Mouse (Mus musculus): Measurements from ENCODE around the gene Actn4. TPM values are rescaled to one million over a fixed set of nuclear protein-coding genes. Genes with fewer than 3 reads are reported as not detected.

Gene Actn4
- polyA plus RNA-seq, 1 experiment from 2014 or later, result 340 TPM

- H3K9me3 ChIP-seq, result no peaks in the 10 kb centered on the region
- no peak for ATAC-seq
- no peak overlapping the region for H3K27ac ChIP-seq
- 68% methylated on average over 4 of the region's 4 CpGs for WGBS
- H3K9ac ChIP-seq, result no peak overlapping the region
- H3K4me1 ChIP-seq (replicated peaks), result peaks cover 18% of the 10 kb centered on the region
- no peak overlapping the region for H3K4me3 ChIP-seq (replicated peaks)
- no peak overlapping the region for H3K4me2 ChIP-seq (replicated peaks)
- 0 out of 2 replicates have a peak, but pooled peaks cover 4% of the 10 kb centered on the region for H3K36me3 ChIP-seq
- no peaks in the 10 kb centered on the region for H3K27me3 ChIP-seq (replicated peaks)
These were observed 4.8 kb upstream of the Actn4 start for GRCm38 (mm10) chr7:28966751-28967505.

GRCm38 (mm10) chr7:28966181-28966580, 4.0 kb upstream of the Actn4 start:
- 71% methylated on average over 4 of the region's 5 CpGs for WGBS
- ATAC-seq, result no peak
- H3K4me2 ChIP-seq (replicated peaks), result no peak overlapping the region
- H3K27ac ChIP-seq, result no peak overlapping the region
- H3K9ac ChIP-seq, result no peak overlapping the region
- no peaks in the 10 kb centered on the region for H3K27me3 ChIP-seq (replicated peaks)
- 0 out of 2 replicates have a peak, but pooled peaks cover 3% of the 10 kb centered on the region for H3K36me3 ChIP-seq
- H3K4me1 ChIP-seq (replicated peaks), result peaks cover 10% of the 10 kb centered on the region
- no peaks in the 10 kb centered on the region for H3K9me3 ChIP-seq
- no peak overlapping the region for H3K4me3 ChIP-seq (replicated peaks)

GRCm38 (mm10) chr7:28965346-28965840, 3.3 kb upstream of the Actn4 start:
- WGBS, result 64% methylated on average over 5 of the region's 5 CpGs

GRCm38 (mm10) chr7:28963399-28963923, 1.3 kb upstream of the Actn4 start:
- no peak for ATAC-seq
- no peaks in the 10 kb centered on the region for H3K9me3 ChIP-seq
- H3K36me3 ChIP-seq, result no peaks in the 10 kb centered on the region
- peaks cover 10% of the 10 kb centered on the region for H3K4me1 ChIP-seq (replicated peaks)
- WGBS, result 68% methylated on average over 3 of the region's 3 CpGs
- 0 out of 2 replicates have a peak overlapping the region, but pooled peaks have one; percentile 7 for H3K27ac ChIP-seq
- H3K4me3 ChIP-seq (replicated peaks), result no peak overlapping the region
- no peak overlapping the region for H3K4me2 ChIP-seq (replicated peaks)
- no peaks in the 10 kb centered on the region for H3K27me3 ChIP-seq (replicated peaks)
- H3K9ac ChIP-seq, result no peak overlapping the region

More at GRCm38 (mm10) chr7:28965346-28965840, 3.3 kb upstream of the Actn4 start:
- Histone ChIP-seq H3K9ac (no peak overlapping the region), H3K27ac (no peak overlapping the region), H3K9me3 (no peaks in the 10 kb centered on the region), H3K27me3 (replicated peaks) (no peaks in the 10 kb centered on the region), H3K4me1 (replicated peaks) (peaks cover 9% of the 10 kb centered on the region; the same call in 1 of the 2 replicates), H3K4me2 (replicated peaks) (no peak overlapping the region), H3K4me3 (replicated peaks) (no peak overlapping the region), H3K36me3 (no peaks in the 10 kb centered on the region)
- ATAC-seq, result no peak

GRCm38 (mm10) chr7:28961584-28961926, 585 bp downstream of the Actn4 start:
- Histone ChIP-seq H3K36me3 (no peaks in the 10 kb centered on the region), H3K27me3 (replicated peaks) (no peaks in the 10 kb centered on the region), H3K9ac (peak overlapping the region; percentile 96), H3K9me3 (no peaks in the 10 kb centered on the region), H3K4me3 (replicated peaks) (peak overlapping the region; percentile 96), H3K27ac (peak overlapping the region; percentile 86), H3K4me1 (replicated peaks) (peaks cover 23% of the 10 kb centered on the region), H3K4me2 (replicated peaks) (peak overlapping the region; percentile 81)
- WGBS, result under 1% methylated on average over 7 of the region's 7 CpGs
- no peak for ATAC-seq

- WGBS, result 10% methylated on average over 9 of the region's 9 CpGs
- ATAC-seq, result no peak
- peaks cover 27% of the 10 kb centered on the region for H3K4me1 ChIP-seq (replicated peaks)
These were observed 1.6 kb downstream of the Actn4 start for GRCm38 (mm10) chr7:28960354-28961046.

GRCm38 (mm10) chr7:28959505-28960045, 2.6 kb downstream of the Actn4 start:
- Histone ChIP-seq H3K9me3 (no peaks in the 10 kb centered on the region), H3K4me1 (replicated peaks) (peaks cover 31% of the 10 kb centered on the region), H3K27ac (peak overlapping the region; percentile 86), H3K36me3 (no peaks in the 10 kb centered on the region), H3K9ac (peak overlapping the region; percentile 96), H3K4me2 (replicated peaks) (peak overlapping the region; percentile 81), H3K4me3 (replicated peaks) (peak overlapping the region; percentile 96), H3K27me3 (replicated peaks) (no peaks in the 10 kb centered on the region)
- no peak for ATAC-seq
- WGBS, result 8% methylated on average over 6 of the region's 6 CpGs

More at GRCm38 (mm10) chr7:28960354-28961046, 1.6 kb downstream of the Actn4 start:
- peak overlapping the region; percentile 96 for H3K4me3 ChIP-seq (replicated peaks)
- peak overlapping the region; percentile 86 for H3K27ac ChIP-seq
- H3K36me3 ChIP-seq, result no peaks in the 10 kb centered on the region
- peak overlapping the region; percentile 96 for H3K9ac ChIP-seq
- no peaks in the 10 kb centered on the region for H3K27me3 ChIP-seq (replicated peaks)
- no peaks in the 10 kb centered on the region for H3K9me3 ChIP-seq
- H3K4me2 ChIP-seq (replicated peaks), result peak overlapping the region; percentile 81

- no peaks in the 10 kb centered on the region for H3K27me3 ChIP-seq (replicated peaks)
These were observed 3.4 kb downstream of the Actn4 start for GRCm38 (mm10) chr7:28958770-28959169.

GRCm38 (mm10) chr7:28957997-28958725, 4.0 kb downstream of the Actn4 start:
- Histone ChIP-seq H3K4me2 (replicated peaks) (peak overlapping the region; percentile 81), H3K27me3 (replicated peaks) (no peaks in the 10 kb centered on the region), H3K4me1 (replicated peaks) (peaks cover 38% of the 10 kb centered on the region), H3K9ac (no peak overlapping the region), H3K4me3 (replicated peaks) (no peak overlapping the region), H3K27ac (peak overlapping the region; percentile 86), H3K9me3 (no peaks in the 10 kb centered on the region), H3K36me3 (no peaks in the 10 kb centered on the region)
- no peak for ATAC-seq
- 75% methylated on average over 1 of the region's 1 CpGs for WGBS

More at GRCm38 (mm10) chr7:28958770-28959169, 3.4 kb downstream of the Actn4 start:
- Histone ChIP-seq H3K27ac (peak overlapping the region; percentile 86), H3K36me3 (no peaks in the 10 kb centered on the region), H3K4me1 (replicated peaks) (peaks cover 35% of the 10 kb centered on the region), H3K9me3 (no peaks in the 10 kb centered on the region), H3K4me3 (replicated peaks) (peak overlapping the region; percentile 96; the same call in 1 of the 2 replicates), H3K4me2 (replicated peaks) (peak overlapping the region; percentile 81), H3K9ac (peak overlapping the region; percentile 96; the same call in 1 of the 2 replicates)
- 23% methylated on average over 1 of the region's 1 CpGs for WGBS
- no peak for ATAC-seq

- Histone ChIP-seq H3K27me3 (replicated peaks) (no peaks in the 10 kb centered on the region), H3K4me3 (replicated peaks) (no peak overlapping the region), H3K9me3 (no peaks in the 10 kb centered on the region), H3K4me2 (replicated peaks) (no peak overlapping the region), H3K27ac (no peak overlapping the region), H3K4me1 (replicated peaks) (peaks cover 44% of the 10 kb centered on the region), H3K9ac (no peak overlapping the region), H3K36me3 (no peaks in the 10 kb centered on the region)
- 65% methylated on average over 6 of the region's 6 CpGs for WGBS
- ATAC-seq, result no peak
These were observed 4.9 kb downstream of the Actn4 start for GRCm38 (mm10) chr7:28957286-28957685.

- H3K4me3 ChIP-seq (replicated peaks), result no peak overlapping the region
- 81% methylated on average over 1 of the region's 1 CpGs for WGBS
- no peaks in the 10 kb centered on the region for H3K36me3 ChIP-seq
- H3K9me3 ChIP-seq, result no peaks in the 10 kb centered on the region
- ATAC-seq, result no peak
- H3K27ac ChIP-seq, result no peak overlapping the region
- peaks cover 55% of the 10 kb centered on the region for H3K4me1 ChIP-seq (replicated peaks)
- no peak overlapping the region for H3K4me2 ChIP-seq (replicated peaks)
- H3K9ac ChIP-seq, result no peak overlapping the region
- H3K27me3 ChIP-seq (replicated peaks), result no peaks in the 10 kb centered on the region
These were observed 5.9 kb downstream of the Actn4 start for GRCm38 (mm10) chr7:28956270-28956669.
